Mouse (Mus musculus) T-helper 2 cell (primary cell): ENCODE data around the gene Trim47.
"Not testable (repeated sequence)": the region's sequence is repeated elsewhere in the genome, so short reads cannot be mapped to it uniquely, and the experiment has no call there.

ENCODE experiments used
- in situ Hi-C: fragments of 300-600 bp; cut with MboI, MseI; formaldehyde crosslinking; loops from one replicate; pipeline ENCODE4 v1.15.1; 2025; ENCODE audit warnings: high pct_unique_total_duplicates

Gene Trim47

DNA sequence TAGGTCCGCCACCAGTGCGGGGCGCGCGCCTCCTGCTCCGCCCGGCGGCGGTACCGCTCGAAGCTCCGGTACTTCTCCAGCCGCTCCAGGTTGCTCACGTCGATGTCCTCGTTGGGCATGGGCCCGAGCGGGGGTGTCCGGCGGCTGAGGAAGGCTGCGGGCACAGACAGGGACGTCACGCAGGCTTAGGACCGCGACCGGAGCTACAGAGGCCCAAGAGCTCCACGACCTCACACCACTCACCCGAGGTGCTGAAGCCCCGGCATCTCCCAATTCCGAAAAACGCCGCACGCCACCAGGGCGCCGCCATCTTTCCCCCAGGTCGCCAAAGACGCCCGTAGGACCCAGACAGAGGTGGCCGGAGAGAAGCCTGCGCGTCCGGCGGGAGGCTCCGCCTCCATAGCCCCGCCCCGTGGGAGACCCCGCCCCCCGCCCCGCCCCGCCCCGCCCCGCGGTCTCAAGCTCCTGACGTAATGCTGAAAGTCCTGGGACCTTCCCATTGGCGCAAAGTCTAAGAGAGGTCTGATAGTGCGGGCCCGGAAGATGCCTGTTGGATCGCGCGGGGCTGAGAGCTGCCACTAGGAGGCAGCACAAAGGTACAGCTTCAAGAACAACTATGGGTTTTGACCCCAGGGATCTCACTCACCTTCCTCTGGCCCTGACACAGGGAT is 11.6 kb upstream of the Trim47 start, which contains the start of gene Mrpl38:
TSS of gene Mrpl38 (minus strand) at position 401 of the 671 bp plus-strand sequence.
- in situ Hi-C loops: no loop called here

DNA sequence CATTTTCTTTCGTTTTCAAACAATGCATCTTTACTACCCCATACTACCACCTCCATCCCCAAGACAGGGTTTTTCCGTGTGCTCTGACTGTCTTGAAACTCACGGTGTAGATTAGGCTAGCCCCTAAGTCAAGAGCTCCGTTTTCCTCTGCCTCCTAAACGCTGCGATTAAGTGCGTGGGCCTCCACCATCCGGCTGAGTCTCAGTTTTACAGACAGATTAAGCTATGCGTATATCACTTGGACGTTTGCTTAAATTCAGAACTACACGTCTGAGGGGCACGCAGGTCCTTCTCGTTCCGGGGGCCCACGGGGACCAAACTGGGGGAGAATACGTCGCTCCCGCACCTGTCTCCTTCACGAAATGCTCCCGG is 11.1 kb upstream of the Trim47 start:
- in situ Hi-C loops: no loop called here

DNA sequence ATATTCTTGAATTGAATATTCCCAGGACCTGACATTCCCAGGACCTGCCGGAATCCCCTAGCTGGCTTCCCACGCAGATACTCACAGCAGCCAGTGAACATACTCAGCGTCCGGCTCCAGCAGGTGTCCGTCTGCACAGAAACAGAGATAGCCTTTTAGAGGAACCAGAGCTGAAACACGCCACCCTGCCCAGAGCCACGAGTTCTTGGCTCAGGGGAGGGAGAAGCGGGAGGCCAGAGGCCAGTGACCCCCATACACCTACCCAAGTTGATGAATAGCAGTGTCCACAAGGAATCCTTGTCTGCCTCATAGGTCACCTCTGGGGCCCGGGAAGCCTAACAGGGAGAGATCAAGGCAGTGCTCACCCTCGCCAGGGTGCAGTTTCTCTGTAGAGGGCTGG is 7.2 kb upstream of the Trim47 start:
- in situ Hi-C loops: loop anchor here (5.0 kb wide), 1 partner anchor 57 kb away; the partner anchor contains the start of gene Unc13d

DNA sequence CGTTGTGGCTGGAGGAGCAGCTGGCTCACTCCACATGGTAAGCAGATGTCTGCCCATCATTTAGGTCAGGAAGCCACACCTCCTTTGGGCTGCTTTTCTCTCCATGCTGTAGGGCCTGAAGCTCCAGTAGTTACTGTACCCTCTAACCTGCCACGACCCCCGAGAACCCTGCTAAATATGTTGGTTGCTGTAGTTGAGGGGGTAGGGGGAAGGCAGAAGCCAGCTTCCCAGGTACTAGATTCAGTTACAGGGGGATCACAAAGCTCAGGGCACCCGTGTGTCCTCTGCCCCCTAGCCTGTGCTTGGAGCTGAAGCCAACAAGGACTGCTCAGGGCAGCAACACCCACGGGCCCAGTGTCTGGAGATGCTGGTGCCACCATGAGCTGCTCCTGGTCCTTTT is 6.5 kb upstream of the Trim47 start:
- in situ Hi-C loops: loop anchor here (5.0 kb wide), 1 partner anchor 56 kb away; the partner anchor contains the start of gene Unc13d

DNA sequence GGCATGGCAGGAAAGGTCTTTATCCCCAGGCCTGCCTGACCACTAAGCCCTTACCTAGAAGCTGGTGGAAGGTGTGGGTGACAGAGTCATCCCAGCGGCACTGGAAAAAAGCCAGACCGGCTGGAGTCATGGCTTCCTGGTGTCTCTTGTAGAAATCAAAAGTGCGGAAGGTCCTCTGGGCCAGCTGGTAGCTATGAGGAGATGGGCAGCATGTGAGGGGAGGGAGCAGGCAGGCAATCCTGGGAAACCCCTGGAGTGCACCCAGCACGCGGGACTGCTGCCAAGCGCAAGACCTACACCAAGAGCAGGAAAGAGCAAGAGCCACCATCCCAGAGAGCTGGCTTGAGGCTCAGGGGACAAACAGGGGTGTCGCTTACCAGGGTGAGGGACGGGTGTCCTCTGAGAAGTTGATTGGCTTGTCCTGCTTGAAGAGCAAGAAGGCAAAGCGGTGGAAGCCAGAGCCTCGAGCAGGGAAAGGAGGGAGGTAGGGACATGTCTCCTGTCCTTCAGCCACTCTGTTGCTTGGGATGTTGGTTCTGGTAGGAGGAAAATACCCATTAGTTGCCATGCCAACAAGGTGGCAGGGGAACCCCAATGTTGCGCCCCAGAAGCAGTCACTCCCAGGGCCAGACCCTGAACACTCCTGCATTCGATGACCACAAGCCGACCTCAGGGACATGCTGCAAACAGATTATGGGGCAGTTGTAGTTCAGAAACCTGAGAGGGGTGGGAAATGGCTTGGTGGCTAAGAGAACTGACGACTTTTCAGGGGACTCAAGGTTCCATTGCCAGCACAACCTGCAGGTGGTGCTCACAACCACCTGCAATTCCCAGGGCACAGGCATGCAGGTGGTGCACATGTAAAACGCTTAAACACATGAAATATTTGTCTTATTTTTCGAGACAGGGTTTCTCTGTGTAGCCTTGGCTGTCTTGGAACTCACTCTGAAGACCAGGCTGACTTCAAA is 5.6 kb upstream of the Trim47 start:
- in situ Hi-C loops: loop anchor here (5.0 kb wide), 1 partner anchor 55 kb away; the partner anchor contains the start of gene Unc13d

DNA sequence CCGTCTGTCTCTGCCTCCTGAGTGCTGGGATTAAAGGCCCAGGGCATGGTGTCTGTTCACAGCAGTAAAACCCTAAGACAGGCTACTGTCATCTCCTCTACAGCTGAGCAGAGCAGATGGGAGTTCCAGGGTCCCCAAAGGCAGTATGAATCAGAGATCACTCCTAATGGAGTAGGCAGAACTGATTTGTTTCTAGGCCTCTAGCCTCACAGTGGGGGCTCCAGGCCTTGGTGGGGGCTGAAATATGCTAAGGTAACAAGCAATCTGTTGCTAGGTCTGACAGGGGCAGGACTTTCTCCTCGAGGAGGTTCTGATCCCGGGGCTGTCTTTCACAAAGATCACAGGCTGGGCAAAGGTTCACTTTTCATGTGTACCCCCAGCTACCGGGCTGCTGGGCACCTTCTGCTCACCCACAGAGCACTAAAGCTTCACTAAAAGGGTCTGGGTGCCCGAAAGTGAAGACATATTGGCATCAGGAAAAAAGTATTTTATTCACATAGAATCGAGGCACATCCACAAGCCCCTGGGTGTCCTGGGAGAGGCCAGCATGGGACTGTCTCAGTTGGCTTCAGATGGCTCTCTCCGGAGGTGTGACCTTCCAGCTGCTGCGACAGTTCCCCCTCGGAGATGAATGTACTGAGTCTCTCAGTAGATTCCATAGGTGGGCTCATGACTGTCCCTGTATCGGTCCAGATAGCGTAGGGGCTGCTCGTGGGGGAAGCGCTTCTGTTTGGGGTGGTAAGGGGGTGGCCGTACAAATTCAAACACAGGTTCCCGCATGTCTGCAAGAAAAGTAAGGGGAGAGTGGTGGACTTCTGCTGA is 4.5 kb upstream of the Trim47 start:
- in situ Hi-C loops: loop anchor here (5.0 kb wide), 1 partner anchor 54 kb away; the partner anchor contains the start of gene Unc13d

DNA sequence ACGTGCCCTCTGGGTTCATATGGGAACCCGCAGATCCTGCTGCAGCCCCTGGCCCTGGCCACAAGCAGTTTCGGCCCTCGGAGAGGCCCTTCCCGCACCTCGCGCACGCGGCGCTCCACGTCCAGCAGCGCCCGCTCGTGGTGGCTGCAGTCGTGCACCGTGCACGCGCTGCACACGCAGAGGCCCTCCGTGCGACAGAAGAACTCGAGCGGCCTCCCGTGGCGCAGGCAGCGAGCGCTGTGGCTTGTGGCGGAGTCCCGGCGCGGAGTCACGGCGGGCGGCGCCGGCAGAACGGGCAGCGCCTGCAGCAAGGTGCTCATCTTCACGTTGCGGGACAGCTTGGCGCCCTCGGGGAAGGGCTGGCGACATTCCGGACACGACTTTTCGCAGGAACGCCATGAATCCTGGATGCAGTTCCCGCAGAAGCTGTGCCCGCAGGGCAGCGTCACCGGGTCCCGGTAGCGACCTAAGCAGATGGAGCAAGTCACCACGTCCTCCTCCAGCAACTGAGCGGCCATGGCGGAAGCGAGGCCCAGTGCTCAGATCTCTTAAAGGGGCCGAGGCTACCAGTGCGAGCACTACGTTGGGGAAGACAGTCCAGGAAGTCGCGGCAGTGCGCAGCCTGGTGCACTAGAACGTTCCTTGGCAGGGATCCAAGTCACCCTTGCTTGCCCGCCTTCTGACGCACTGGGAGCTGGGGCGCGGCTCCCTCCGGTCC is 3.6 kb upstream of the Trim47 start, which contains the start of gene Trim65:
TSS of gene Trim65 (minus strand) at position 641 of the 718 bp plus-strand sequence.
- in situ Hi-C loops: loop anchor here (5.0 kb wide), 1 partner anchor 53 kb away; the partner anchor contains the start of gene Unc13d

DNA sequence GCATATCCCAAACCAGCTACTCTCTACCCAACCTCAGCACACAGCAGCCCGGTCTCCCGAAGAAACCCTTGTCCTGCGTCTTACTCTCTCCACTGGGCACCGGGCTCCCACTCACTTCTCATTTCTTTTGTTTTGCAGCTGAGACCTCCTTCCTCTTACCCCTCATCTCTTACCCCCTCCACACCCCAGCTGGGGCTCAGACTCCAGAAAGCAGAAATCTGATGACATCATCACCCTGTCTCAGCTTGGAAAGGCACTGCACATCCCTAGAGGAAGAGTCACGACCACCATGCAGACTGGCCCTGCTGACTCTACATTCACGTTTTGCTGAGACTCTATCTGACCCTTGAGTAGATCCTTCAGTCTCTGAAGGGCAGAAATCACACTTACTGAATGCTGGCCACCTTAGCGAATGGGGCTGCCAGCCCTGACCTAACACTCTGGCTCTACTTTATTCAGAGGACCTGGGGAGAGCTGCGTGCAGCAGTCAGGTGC is 3.0 kb upstream of the Trim47 start:
- in situ Hi-C loops: loop anchor here (5.0 kb wide), 1 partner anchor 53 kb away; the partner anchor contains the start of gene Unc13d

DNA sequence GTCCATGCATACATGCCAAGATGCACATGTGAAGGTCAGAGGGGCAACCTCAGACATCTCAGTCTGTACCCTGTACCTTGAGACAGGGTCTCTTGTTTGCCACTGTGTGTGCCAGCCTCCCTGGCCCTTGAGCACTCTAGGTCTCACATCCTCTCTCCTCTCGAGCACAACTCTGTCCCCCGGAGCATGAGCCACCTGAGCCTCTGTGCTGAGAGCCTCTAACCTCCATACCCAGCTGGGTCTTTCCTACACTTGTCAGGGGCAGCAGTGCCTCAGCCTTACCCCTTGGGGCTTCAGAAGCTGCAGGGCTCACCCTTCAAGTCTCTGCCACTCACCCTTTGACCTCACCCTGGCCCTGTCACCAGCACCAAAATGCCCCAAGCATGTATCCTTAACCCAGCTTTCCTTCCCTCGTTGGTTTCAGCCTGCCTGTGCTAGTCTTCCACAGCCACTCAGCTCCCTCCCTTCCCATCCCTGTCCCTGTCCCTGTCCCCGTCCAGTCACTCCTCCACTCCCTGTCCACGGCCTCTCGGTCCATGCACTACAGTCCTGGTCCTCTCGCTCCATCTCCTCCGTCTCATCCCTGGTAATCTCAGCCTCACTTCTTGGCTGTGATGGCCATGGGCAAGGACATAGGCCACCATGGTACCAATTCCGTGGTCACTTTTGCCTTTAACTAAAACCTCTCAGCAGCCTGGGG is 2.2 kb upstream of the Trim47 start:
- in situ Hi-C loops: no loop called here

DNA sequence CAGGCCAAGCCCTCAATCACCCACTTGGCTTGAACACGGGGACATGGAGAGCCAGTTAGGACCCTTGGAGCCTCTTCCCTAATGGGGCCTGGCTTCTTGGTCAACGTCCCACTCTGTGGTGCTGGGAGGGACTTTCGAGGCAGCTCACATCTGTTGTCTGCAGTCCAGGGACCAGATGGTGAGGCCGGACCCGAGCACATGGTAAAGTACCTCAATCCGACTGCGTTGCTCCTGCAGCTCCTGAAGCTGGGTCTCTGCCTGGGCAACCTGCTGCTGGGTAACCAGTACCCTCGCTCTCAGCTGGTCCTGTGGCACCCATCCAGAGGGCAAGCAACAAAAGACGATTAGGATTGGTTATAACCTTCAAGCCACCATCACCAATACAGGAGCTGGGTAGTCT is 976 bp upstream of the Trim47 start:
- in situ Hi-C loops: no loop called here

DNA sequence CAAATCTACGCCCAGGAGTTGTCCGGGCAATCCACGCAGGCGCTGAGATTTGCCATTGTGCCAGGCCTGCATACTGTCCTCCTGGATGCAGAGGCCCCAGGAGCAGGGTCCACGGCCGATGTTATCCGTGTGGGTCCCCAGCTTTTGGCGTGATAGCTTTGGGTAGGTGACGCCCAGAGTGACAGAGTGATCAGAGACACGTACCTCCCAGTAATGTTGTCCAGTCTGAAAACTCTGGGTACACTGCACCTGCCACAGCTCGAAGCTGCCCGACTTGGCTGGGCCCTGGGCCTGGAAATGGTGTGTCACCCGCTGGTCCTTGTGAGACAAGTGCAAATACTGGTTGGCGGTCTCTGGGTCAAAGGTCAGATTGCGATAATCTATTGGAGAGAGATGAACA is 749 bp downstream of the Trim47 start:
- in situ Hi-C loops: no loop called here

DNA sequence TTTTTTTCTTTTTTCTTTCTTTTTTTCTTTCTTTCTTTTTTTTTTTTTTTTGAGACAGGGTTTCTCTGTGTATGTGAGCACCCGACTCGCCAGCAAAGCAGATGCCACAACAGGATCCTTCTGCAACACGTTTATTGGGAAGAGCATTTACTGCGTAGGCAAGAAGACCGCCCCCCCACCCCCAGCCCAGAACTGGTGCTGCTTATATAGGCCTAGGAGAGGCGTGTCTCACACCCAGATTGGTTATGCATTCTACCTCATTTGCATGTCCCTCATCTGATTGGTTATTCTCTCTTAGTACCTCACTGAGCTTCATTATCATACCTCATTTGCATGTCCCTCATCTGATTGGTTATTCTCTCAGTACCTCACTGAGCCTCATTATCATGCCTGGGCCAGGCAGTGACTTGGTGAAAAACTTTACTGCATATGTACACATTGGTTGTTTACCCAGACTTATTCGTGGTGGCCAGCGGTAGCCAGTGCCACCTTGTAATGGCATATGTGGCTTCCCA is 5.2 kb downstream of the Trim47 start:
- in situ Hi-C loops: not testable (repeated sequence)

DNA sequence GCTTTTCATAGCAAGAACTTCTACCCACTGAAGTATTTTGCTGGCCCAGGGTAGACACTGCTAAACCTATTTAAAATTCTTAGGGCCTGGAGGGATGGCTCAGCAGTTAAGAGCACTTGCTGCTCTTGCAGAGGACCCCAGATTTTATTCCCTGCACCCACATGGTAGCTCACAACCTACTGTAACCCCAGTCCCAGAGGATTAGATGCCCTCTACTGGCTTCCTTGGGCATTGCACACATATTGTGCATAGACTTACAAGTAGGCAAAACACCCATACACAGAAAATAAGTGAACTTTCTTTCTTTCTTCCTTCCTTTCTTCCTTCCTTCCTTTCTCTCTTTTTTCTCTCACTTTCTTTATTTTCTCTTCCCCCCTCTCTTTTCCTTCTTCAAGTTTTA is 9.2 kb downstream of the Trim47 start:
- in situ Hi-C loops: loop anchor here (10.0 kb wide), 1 partner anchor 337 kb away; no protein-coding TSS in a partner anchor

DNA sequence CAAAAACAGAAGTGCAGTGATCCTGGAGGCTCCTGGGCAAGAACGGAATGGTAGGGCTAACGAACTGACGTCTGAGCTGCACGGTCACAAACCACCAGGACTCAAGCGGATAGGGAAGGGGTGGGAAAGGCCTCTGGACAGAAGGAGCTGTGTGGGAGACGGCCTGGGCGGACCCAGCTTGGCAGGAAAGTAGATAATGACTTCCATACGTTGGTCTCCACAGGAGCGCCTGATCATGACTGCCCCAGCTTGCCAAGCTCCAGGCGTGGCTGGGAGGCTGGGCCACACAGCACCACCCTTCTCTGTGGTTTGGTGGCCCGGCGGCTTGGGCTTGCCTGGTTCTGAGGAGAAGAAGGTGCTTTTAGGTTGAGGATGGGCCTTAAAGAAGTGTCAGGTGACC is 9.8 kb downstream of the Trim47 start:
- in situ Hi-C loops: loop anchor here (10.0 kb wide), 1 partner anchor 338 kb away; no protein-coding TSS in a partner anchor

DNA sequence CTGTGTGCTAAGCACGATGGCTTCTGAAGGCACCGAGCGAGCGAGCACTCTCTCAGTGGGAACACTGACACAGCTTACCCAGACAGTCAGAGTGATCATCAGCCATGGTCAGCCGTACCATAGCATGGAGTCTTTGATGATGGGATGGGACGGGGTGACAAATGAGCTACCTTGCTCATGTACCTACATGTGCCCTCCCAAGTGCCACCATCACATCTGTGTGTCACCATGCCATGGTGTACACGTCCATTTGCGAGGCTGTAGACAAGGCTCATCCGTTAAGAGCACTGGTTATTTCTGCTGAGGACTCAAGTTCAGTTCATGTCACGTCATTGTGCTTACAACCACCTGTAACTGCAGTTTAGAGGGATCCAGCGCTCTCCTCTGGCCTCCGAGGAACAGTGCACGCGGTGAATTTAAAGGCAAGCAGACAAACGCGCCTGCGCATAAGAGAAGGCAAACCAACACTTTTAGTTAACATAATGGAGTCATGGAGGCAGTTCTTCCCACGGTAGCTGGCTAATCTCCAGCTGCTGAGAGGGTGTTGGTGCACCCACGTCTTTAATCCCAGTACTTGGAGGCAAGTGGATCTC is 15.3 kb downstream of the Trim47 start:
- in situ Hi-C loops: loop anchor here (10.0 kb wide), 1 partner anchor 343 kb away; no protein-coding TSS in a partner anchor

DNA sequence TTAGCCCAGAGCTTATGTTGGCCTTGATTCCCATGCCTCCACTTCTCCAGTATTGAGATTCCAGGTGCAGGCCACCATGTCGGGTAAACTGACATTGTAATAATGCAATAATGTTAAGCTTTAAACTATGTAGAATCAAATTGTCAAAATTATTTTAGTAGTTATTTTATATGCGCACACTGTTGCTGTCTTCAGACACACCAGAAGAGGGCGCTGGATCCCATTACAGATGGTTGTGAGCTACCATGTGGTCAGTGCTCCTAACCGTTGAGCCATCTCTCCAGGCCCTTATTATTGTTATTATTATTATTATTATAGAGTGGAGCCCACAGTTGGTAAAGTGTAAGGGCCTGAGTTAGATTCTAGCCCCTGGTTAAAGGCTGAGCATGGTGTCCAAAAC is 15.9 kb downstream of the Trim47 start:
- in situ Hi-C loops: loop anchor here (10.0 kb wide), 1 partner anchor 344 kb away; no protein-coding TSS in a partner anchor

DNA sequence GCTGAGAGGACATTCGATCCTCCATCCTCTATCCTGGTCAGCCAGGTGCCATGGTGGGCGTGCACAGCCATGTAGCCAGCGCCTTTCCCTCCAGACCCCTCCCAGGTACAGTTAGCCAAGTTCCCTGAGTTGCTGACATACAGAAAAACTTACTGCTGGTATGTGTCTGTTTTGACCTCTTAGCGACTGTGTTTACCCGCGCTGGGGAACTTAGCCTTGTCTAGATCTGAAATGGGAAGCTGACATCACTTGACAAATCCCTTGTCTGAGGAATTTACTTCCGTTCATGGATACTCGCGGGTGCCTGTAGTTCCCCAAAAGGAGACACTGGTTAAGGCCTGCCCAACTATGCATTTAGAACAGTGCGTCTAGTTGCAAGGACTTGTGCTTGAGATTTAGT is 16.5 kb downstream of the Trim47 start:
- in situ Hi-C loops: loop anchor here (10.0 kb wide), 1 partner anchor 344 kb away; no protein-coding TSS in a partner anchor

DNA sequence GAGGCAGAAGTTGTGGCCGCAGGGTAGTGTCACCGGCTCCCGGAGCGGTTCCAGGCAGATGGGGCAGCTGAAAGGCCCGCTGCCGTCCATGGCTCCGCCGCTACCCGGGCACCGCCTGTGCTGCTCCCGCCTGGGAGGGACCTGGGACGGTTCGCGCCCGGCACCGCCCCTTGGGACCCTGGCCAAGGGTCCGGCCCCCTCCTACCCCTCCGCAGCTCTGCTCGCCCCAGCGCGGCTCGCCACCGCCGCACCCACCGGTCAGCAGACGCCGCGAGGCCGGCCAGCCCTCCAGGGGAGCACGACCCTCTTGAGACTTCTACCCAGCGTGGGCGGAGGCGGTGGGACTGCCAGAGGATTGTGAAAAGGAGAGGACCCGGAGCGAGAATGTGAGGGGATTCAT is 16.9 kb downstream of the Trim47 start:
- in situ Hi-C loops: loop anchor here (10.0 kb wide), 1 partner anchor 345 kb away; no protein-coding TSS in a partner anchor
